Mouse (Mus musculus): ENCODE data around the gene Slc7a15. TPM values are rescaled to one million over a fixed set of nuclear protein-coding genes. Genes with fewer than 3 reads are reported as not detected.
A peak's percentile ranks its signal among the peaks of the same experiment; 100 is the strongest.
"Not testable (repeated sequence)": the region's sequence is repeated elsewhere in the genome, so short reads cannot be mapped to it uniquely, and the experiment has no call there.

Slc7a15 gene
- not detected in 2 replicates for polyA plus RNA-seq (2012; rRNA removed)

- H3K36me3 ChIP-seq (ENCODE audit: control insufficient read depth, insufficient read depth, low read length); H3K4me1 ChIP-seq (ENCODE audit: control insufficient read depth, insufficient read depth, insufficient read length); H3K27ac ChIP-seq (ENCODE audit: insufficient read depth, low read length); H3K27me3 ChIP-seq (ENCODE audit: control insufficient read depth, insufficient read depth, low read length); H3K4me3 ChIP-seq (ENCODE audit: extremely low read depth, insufficient read depth, insufficient read length); DNase-seq (ENCODE audit: low read depth in 1 of 2, low spot score in 2 of 2): not testable (repeated sequence)
- 89% methylated on average over 7 of the region's 7 CpGs for WGBS
Measured at GRCm38 (mm10) chr12:8598966-8599365, at the start of gene Slc7a15. Gene Slc7a15, minus strand, starts transcription at chr12:8599066.

GRCm38 (mm10) chr12:8648211-8648610 is 49.3 kb upstream of the Slc7a15 start:
- not testable (repeated sequence) for H3K4me1 ChIP-seq (ENCODE audit: control insufficient read depth, insufficient read depth, insufficient read length); DNase-seq (ENCODE audit: low read depth in 1 of 2, low spot score in 2 of 2); H3K27ac ChIP-seq (ENCODE audit: insufficient read depth, low read length); H3K4me3 ChIP-seq (ENCODE audit: extremely low read depth, insufficient read depth, insufficient read length); H3K36me3 ChIP-seq (ENCODE audit: control insufficient read depth, insufficient read depth, low read length); H3K27me3 ChIP-seq (ENCODE audit: control insufficient read depth, insufficient read depth, low read length)
- WGBS = 76% methylated on average over 8 of the region's 8 CpGs

- WGBS = 27% methylated on average over 10 of the region's 10 CpGs
- H3K36me3 ChIP-seq (ENCODE audit: control insufficient read depth, insufficient read depth, low read length) = no peaks in the 10 kb centered on the region
- H3K27ac ChIP-seq (ENCODE audit: insufficient read depth, low read length) = no peak overlapping the region
- peak overlapping the region; percentile 74; the same call in 1 of the 2 replicates for H3K4me3 ChIP-seq (ENCODE audit: extremely low read depth, insufficient read depth, insufficient read length)
- H3K27me3 ChIP-seq (ENCODE audit: control insufficient read depth, insufficient read depth, low read length) = no peaks in the 10 kb centered on the region
- DNase-seq (ENCODE audit: low read depth in 1 of 2, low spot score in 2 of 2) = no peak
- TF ChIP-seq CTCF (IDR thresholded peaks at IDR 0.05; ENCODE audit: extremely low read depth, insufficient read depth, insufficient read length, insufficient replicate concordance) (no peak), POLR2A (IDR thresholded peaks at IDR 0.05; ENCODE audit: low read depth, low read length) (no peak)
- H3K4me1 ChIP-seq (ENCODE audit: control insufficient read depth, insufficient read depth, insufficient read length) = no peaks in the 10 kb centered on the region
Measured at GRCm38 (mm10) chr12:8641425-8641735, 42.5 kb upstream of the Slc7a15 start.

- under 1% methylated on average over 46 of the region's 47 CpGs for WGBS
- H3K4me3 ChIP-seq (ENCODE audit: extremely low read depth, insufficient read depth, insufficient read length) = peak overlapping the region; percentile 99
- no peaks in the 10 kb centered on the region for H3K36me3 ChIP-seq (ENCODE audit: control insufficient read depth, insufficient read depth, low read length)
- no peak for TF ChIP-seq CTCF (IDR thresholded peaks at IDR 0.05; ENCODE audit: extremely low read depth, insufficient read depth, insufficient read length, insufficient replicate concordance)
- peak; percentile 7; the same call in 1 of the 2 replicates for TF ChIP-seq POLR2A (IDR thresholded peaks at IDR 0.05; ENCODE audit: low read depth, low read length)
- no peaks in the 10 kb centered on the region for H3K27me3 ChIP-seq (ENCODE audit: control insufficient read depth, insufficient read depth, low read length)
- DNase-seq (ENCODE audit: low read depth in 1 of 2, low spot score in 2 of 2) = peak; percentile 91 to 97
- H3K27ac ChIP-seq (ENCODE audit: insufficient read depth, low read length) = peak overlapping the region; percentile 100
- H3K4me1 ChIP-seq (ENCODE audit: control insufficient read depth, insufficient read depth, insufficient read length) = no peaks in the 10 kb centered on the region
Measured at GRCm38 (mm10) chr12:8640711-8641424, 42.0 kb upstream of the Slc7a15 start.

GRCm38 (mm10) chr12:8640186-8640585 is 41.3 kb upstream of the Slc7a15 start:
- not testable (repeated sequence) for H3K27me3 ChIP-seq (ENCODE audit: control insufficient read depth, insufficient read depth, low read length); H3K4me3 ChIP-seq (ENCODE audit: extremely low read depth, insufficient read depth, insufficient read length); H3K27ac ChIP-seq (ENCODE audit: insufficient read depth, low read length); H3K4me1 ChIP-seq (ENCODE audit: control insufficient read depth, insufficient read depth, insufficient read length); H3K36me3 ChIP-seq (ENCODE audit: control insufficient read depth, insufficient read depth, low read length); DNase-seq (ENCODE audit: low read depth in 1 of 2, low spot score in 2 of 2)
- WGBS = 4% methylated on average over 2 of the region's 2 CpGs

GRCm38 (mm10) chr12:8638411-8639087 is 39.7 kb upstream of the Slc7a15 start:
- peak; percentile 69; the same call in 1 of the 2 replicates for TF ChIP-seq CTCF (IDR thresholded peaks at IDR 0.05; ENCODE audit: extremely low read depth, insufficient read depth, insufficient read length, insufficient replicate concordance)
- H3K4me3 ChIP-seq (ENCODE audit: extremely low read depth, insufficient read depth, insufficient read length); H3K36me3 ChIP-seq (ENCODE audit: control insufficient read depth, insufficient read depth, low read length); H3K27me3 ChIP-seq (ENCODE audit: control insufficient read depth, insufficient read depth, low read length); H3K4me1 ChIP-seq (ENCODE audit: control insufficient read depth, insufficient read depth, insufficient read length); H3K27ac ChIP-seq (ENCODE audit: insufficient read depth, low read length): not testable (repeated sequence)
- 64% methylated on average over 10 of the region's 10 CpGs for WGBS
- peak; percentile 81 to 84 for DNase-seq (ENCODE audit: low read depth in 1 of 2, low spot score in 2 of 2)

- Histone ChIP-seq H3K36me3 (ENCODE audit: control insufficient read depth, insufficient read depth, low read length) (no peaks in the 10 kb centered on the region), H3K4me3 (ENCODE audit: extremely low read depth, insufficient read depth, insufficient read length) (no peak overlapping the region), H3K4me1 (ENCODE audit: control insufficient read depth, insufficient read depth, insufficient read length) (no peaks in the 10 kb centered on the region), H3K27me3 (ENCODE audit: control insufficient read depth, insufficient read depth, low read length) (no peaks in the 10 kb centered on the region), H3K27ac (ENCODE audit: insufficient read depth, low read length) (no peak overlapping the region)
- 85% methylated on average over 14 of the region's 14 CpGs for WGBS
- TF ChIP-seq CTCF (IDR thresholded peaks at IDR 0.05; ENCODE audit: extremely low read depth, insufficient read depth, insufficient read length, insufficient replicate concordance) (no peak), POLR2A (IDR thresholded peaks at IDR 0.05; ENCODE audit: low read depth, low read length) (no peak)
- DNase-seq (ENCODE audit: low read depth in 1 of 2, low spot score in 2 of 2) = no peak
Measured at GRCm38 (mm10) chr12:8636945-8637344, 38.1 kb upstream of the Slc7a15 start.

Data from spleen, adult 2 months (tissue).